Mouse (Mus musculus): ENCODE data around the gene Myoc. TPM values are rescaled to one million over a fixed set of nuclear protein-coding genes. Genes with fewer than 3 reads are reported as not detected.

Gene Myoc
- polyA plus RNA-seq (2015; fragmentation: Illumina TruSeq; extraction: RNeasy Lipid Tissue Mini Kit (QIAGEN cat#74804); ENCODE audit: insufficient read depth, low read depth, low replicate concordance) = 0.39 TPM

DNA sequence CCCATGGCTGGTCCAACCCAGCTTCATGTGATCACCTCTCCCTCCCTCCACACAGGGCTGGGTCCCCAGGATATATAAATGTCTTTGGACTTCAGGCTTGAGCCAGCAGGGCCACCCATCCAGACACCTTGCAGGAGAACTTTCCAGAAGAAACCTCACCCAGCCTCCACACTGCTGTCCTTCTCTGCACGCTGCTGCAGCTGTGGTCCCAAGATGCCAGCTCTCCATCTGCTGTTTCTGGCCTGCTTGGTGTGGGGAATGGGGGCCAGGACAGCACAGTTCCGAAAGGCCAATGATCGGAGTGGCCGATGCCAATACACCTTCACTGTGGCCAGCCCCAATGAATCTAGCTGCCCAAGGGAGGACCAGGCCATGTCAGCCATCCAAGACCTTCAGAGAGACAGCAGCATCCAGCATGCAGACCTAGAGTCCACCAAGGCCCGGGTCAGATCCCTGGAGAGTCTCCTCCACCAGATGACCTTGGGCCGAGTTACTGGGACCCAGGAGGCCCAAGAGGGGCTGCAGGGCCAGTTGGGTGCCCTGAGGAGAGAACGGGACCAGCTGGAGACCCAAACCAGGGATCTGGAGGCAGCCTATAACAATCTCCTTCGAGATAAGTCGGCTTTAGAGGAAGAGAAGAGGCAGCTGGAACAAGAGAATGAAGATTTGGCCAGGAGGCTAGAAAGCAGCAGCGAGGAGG lies at the start of gene Myoc:
Myoc (plus strand) TSS at position 105 of the 700 bp plus-strand sequence.

DNA sequence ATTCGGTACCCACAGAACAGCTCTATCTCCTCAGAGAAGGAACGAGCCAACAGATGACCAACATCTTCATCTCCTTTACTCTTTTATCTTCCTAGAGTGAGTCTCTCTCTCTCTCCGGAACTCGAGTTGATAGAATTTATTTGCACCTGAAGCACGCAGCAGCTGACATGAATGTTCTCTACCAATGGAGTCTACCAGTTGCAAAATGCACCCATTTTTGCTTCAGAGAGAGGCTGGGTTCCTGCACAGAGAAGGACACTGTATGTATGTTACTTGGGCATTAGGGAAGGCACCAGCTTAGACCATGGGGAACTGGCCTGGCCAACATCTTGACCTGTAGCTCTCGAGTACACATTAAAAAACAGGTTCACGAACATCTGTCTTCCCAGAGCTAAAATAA lies 19.2 kb downstream of the Myoc start, which contains the start of gene Myocos:
Myocos (minus strand) TSS at position 101 of the 400 bp plus-strand sequence.

Other genes with a start within 250 kb of the Myoc start
- 2.7 TPM for gene Dnm3, start 161.1 kb upstream of the Myoc start, polyA plus RNA-seq (2015; fragmentation: Illumina TruSeq; extraction: RNeasy Lipid Tissue Mini Kit (QIAGEN cat#74804); ENCODE audit: insufficient read depth, low read depth, low replicate concordance)
- gene Mettl13, start 90.6 kb upstream of the Myoc start, polyA plus RNA-seq (2015; fragmentation: Illumina TruSeq; extraction: RNeasy Lipid Tissue Mini Kit (QIAGEN cat#74804); ENCODE audit: insufficient read depth, low read depth, low replicate concordance) = 2.5 TPM
- 10.5 TPM for gene Vamp4, start 68.6 kb upstream of the Myoc start, polyA plus RNA-seq (2015; fragmentation: Illumina TruSeq; extraction: RNeasy Lipid Tissue Mini Kit (QIAGEN cat#74804); ENCODE audit: insufficient read depth, low read depth, low replicate concordance)
- gene Myocos, start 19.1 kb downstream of the Myoc start, polyA plus RNA-seq (2015; fragmentation: Illumina TruSeq; extraction: RNeasy Lipid Tissue Mini Kit (QIAGEN cat#74804); ENCODE audit: insufficient read depth, low read depth, low replicate concordance) = not detected
- 15.1 TPM for gene Prrc2c, start 101.4 kb downstream of the Myoc start, polyA plus RNA-seq (2015; fragmentation: Illumina TruSeq; extraction: RNeasy Lipid Tissue Mini Kit (QIAGEN cat#74804); ENCODE audit: insufficient read depth, low read depth, low replicate concordance)
- 0.74 TPM for gene Fmo4, start 174.8 kb downstream of the Myoc start, polyA plus RNA-seq (2015; fragmentation: Illumina TruSeq; extraction: RNeasy Lipid Tissue Mini Kit (QIAGEN cat#74804); ENCODE audit: insufficient read depth, low read depth, low replicate concordance)
- 24.3 TPM for gene Fmo1, start 227.5 kb downstream of the Myoc start, polyA plus RNA-seq (2015; fragmentation: Illumina TruSeq; extraction: RNeasy Lipid Tissue Mini Kit (QIAGEN cat#74804); ENCODE audit: insufficient read depth, low read depth, low replicate concordance)

Measured in pancreas, adult 10 weeks (tissue).